Mouse (Mus musculus) intestine, postnatal 0 days (tissue): ENCODE measurements around the gene Aldh1l2. TPM values are rescaled to one million over a fixed set of nuclear protein-coding genes. Genes with fewer than 3 reads are reported as not detected.
A peak's percentile ranks its signal among the peaks of the same experiment; 100 is the strongest.

Source experiments
- ATAC-seq: fragments of 200-750 bp; cut with Nextera tagmentation; 2 replicates; pipeline ENCODE4 v1.8.0; 2017; ENCODE audit warnings: mild to moderate bottlenecking, moderate TSS enrichment, moderate library complexity
- H3K27ac ChIP-seq: fragments of 300-500 bp; sonication (generic); 2 replicates; pipeline ENCODE4 v1.5.1; 2014; ENCODE audit warnings: mild to moderate bottlenecking, low read depth, low read length, moderate library complexity
- H3K27me3 ChIP-seq: fragments of 300-500 bp; sonication (generic); replicated peaks from 2 replicates; pipeline ENCODE4 v1.6.1; 2014; ENCODE audit warnings: low read length, mixed read lengths; ENCODE audit not compliant: control insufficient read depth, insufficient read depth
- H3K36me3 ChIP-seq: fragments of 300-500 bp; sonication (generic); 2 replicates; pipeline ENCODE4 v1.6.1; 2014; ENCODE audit warnings: mild to moderate bottlenecking, moderate library complexity; ENCODE audit not compliant: control insufficient read depth, insufficient read depth
- H3K4me1 ChIP-seq: fragments of 300-500 bp; sonication (generic); replicated peaks from 2 replicates; pipeline ENCODE4 v1.6.1; 2014; ENCODE audit warnings: antibody characterized with exemption, low read length, mixed read lengths; ENCODE audit not compliant: control insufficient read depth, insufficient read depth
- H3K4me2 ChIP-seq: fragments of 300-500 bp; sonication (generic); replicated peaks from 2 replicates; pipeline ENCODE4 v1.6.1; 2014; ENCODE audit warnings: low read depth, mild to moderate bottlenecking, moderate library complexity
- H3K4me3 ChIP-seq: fragments of 300-500 bp; sonication (generic); 2 replicates; pipeline ENCODE4 v1.5.1; 2014; ENCODE audit warnings: low read depth, low read length
- H3K9ac ChIP-seq: fragments of 300-500 bp; sonication (generic); 2 replicates; pipeline ENCODE4 v1.6.1; 2014; ENCODE audit warnings: mild to moderate bottlenecking, low read depth, low read length
- H3K9me3 ChIP-seq: fragments of 300-500 bp; sonication (generic); 2 replicates; pipeline ENCODE4 v1.6.1; 2016; ENCODE audit warnings: mixed run types; ENCODE audit not compliant: control insufficient read depth
- CTCF ChIP-seq: sonication (generic); IDR thresholded peaks from 2 replicates; pipeline ENCODE4 v1.5.1; 2016; ENCODE audit warnings: low read depth, mild to moderate bottlenecking, control low read depth, antibody characterized with exemption, moderate library complexity
- WGBS: fragments of 180-500 bp; shearing (Covaris S2); extraction: QIAGEN DNeasy Blood & Tissue Kit; methylation state at CpG from one replicate; pipeline ENCODE4 v1.1.7; 2014; 5-methylcytosine and 5-hydroxymethylcytosine counted together
- polyA plus RNA-seq: library from polyadenylated mRNA; unstranded; fragments of >200 nt; fragmentation: Nextera tagmentation; extraction: Ambion mirVana; gene quantifications from 2 replicates; pipeline ENCODE4 v1.2.1, GENCODE M21; 2015

Gene Aldh1l2
- polyA plus RNA-seq: 0.59 and 0.60 TPM in 2 replicates

DNA sequence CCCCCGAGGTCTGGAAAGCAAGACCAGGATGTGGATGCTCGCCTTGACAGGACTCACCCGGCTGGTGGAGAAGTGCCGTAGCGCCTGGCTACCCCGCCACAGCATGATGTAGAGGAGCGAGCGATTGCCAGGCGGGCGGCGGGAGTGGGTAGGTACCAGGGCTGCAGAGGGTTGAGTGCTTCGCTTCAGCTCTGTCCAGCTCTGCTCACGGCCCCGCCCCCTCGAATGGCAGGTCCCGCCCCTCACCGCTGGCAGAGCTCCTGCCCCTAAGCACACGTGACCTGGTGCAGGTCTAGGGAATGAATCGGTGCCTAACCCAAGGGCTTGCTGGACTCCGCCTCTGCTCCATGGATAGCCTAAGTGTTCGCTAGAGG lies at the start of gene Aldh1l2:
Gene Aldh1l2, minus strand, starts transcription at position 231 of the 374 bp plus-strand sequence.
- Histone ChIP-seq H3K4me2 (peak within 1 kb of the TSS; percentile 93), H3K36me3 (no peaks in the 10 kb centered on the region), H3K9me3 (no peaks in the 10 kb centered on the region), H3K9ac (peak within 1 kb of the TSS; percentile 22; the same call in 1 of the 2 replicates), H3K4me3 (peak within 1 kb of the TSS; percentile 46), H3K27ac (no peak within 1 kb of the TSS), H3K27me3 (no peaks in the 10 kb centered on the region), H3K4me1 (0 out of 2 replicates have a peak, but pooled peaks cover 4% of the 10 kb centered on the region)
- peak; percentile 92 for ATAC-seq
- WGBS: under 1% methylated on average over 21 of the region's 21 CpGs
- TF ChIP-seq CTCF: no peak

DNA sequence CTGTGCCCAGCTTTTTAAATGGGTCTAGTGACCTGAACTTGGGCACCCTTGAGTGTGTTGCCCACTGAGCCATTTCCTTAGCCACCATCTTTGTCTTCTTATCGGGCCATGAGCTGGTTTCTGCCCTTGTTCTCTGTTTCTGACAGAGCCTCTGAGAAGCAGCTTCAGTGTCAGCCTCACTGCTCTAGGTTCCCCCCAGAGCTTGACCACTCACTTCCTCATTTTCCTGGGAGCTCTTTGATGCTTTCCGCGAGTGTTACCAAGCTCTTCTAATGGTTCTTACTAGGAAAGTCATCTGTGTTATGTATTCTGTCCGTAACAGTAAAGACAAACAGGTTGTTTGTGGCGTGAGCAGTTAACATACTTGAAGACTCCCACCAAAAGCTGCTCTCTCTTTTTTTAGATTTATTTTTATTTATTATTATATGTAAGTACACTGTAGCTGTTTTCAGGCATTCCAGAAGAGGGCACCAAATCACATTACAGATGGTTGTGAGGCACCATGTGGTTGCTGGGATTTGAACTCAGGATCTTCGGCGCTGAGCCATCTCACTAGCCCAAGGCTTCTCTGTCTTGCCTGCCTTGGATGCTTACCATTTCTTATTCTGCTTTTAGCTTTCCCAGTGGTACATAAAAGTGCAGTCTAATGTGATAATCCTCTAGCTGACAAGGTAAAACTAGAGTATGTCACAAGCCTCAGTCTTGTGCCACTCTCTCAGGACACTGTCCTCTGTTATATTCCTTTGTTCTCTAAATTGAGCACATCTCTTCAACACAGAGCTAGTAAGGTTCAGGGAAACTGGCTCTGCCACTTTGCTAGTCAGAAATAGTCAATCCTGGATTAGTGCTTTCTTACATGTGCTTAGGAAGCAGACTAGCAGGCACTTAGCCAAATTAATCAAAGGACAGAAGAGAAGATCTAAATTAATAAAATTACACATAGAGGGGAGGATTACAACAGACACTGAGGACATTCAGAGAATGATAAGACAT lies 31.8 kb upstream of the Aldh1l2 start:
- 97% methylated on average over 7 of the region's 7 CpGs for WGBS
- Histone ChIP-seq H3K27me3 (no peaks in the 10 kb centered on the region), H3K9me3 (no peaks in the 10 kb centered on the region), H3K4me1 (no peaks in the 10 kb centered on the region), H3K27ac (no peak overlapping the region), H3K4me3 (no peak overlapping the region), H3K4me2 (no peak overlapping the region), H3K36me3 (peaks cover 63% of the 10 kb centered on the region), H3K9ac (no peak overlapping the region)
- no peak for ATAC-seq
- peak; percentile 29; the same call in 1 of the 2 replicates for TF ChIP-seq CTCF

DNA sequence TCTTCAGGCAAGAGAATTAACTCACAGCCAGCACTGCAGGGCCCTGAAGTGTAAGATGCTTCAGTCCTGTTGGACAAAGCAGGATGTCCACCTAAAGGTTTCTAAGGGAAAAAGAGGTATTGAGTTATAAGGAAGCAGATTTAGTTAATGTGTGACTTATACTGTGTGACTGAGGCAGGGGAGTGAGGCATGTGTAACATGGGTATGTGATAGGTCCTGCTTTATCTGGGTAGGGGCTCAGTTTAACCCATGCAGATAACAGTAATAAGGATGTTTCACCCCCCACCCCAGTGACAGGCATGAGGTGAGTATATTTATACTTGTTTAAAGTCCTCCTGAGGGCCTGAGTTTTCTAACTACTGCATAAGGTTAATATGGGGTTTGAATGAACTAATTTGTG lies 29.1 kb upstream of the Aldh1l2 start:
- Histone ChIP-seq H3K4me2 (no peak overlapping the region), H3K4me3 (no peak overlapping the region), H3K27ac (no peak overlapping the region), H3K36me3 (peaks cover 65% of the 10 kb centered on the region), H3K27me3 (no peaks in the 10 kb centered on the region), H3K9me3 (no peaks in the 10 kb centered on the region), H3K4me1 (no peaks in the 10 kb centered on the region), H3K9ac (no peak overlapping the region)
- no peak for TF ChIP-seq CTCF
- no peak for ATAC-seq

GRCm38 (mm10) chr10:83545341-83545740 lies 11.4 kb upstream of the Aldh1l2 start:
- TF ChIP-seq CTCF: no peak
- Histone ChIP-seq H3K9me3 (no peaks in the 10 kb centered on the region), H3K4me2 (peak overlapping the region; percentile 74), H3K27ac (no peak overlapping the region), H3K9ac (no peak overlapping the region), H3K4me1 (peaks cover 3% of the 10 kb centered on the region), H3K27me3 (no peaks in the 10 kb centered on the region), H3K36me3 (peaks cover 9% of the 10 kb centered on the region; the same call in 1 of the 2 replicates), H3K4me3 (no peak overlapping the region)
- ATAC-seq: no peak
- WGBS: 56% methylated on average over 3 of the region's 3 CpGs

DNA sequence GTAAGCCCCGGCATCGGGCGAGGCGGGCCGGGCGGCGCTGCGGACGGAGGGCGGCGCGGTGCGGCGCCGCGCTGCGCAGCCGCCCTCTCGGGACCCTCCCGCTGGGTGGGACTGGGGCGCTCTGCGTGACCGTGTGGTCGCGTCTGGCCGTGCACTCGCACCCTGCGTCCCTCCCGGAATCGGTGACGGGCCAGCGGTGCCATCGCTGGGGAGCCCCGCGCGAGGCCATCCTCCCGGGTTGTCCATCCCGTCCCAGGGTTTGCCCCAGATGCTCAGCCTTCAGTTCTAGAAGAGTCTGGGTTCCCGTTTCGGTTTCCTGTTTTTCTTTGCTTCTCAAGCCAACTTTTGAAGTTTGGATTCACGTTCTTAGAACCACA lies 10.2 kb upstream of the Aldh1l2 start:
- peak; percentile 30 for TF ChIP-seq CTCF
- Histone ChIP-seq H3K4me2 (peak overlapping the region; percentile 74), H3K27me3 (no peaks in the 10 kb centered on the region), H3K27ac (peak overlapping the region; percentile 92), H3K9ac (peak overlapping the region; percentile 74), H3K9me3 (no peaks in the 10 kb centered on the region), H3K36me3 (no peaks in the 10 kb centered on the region; the same call in 1 of the 2 replicates), H3K4me1 (peaks cover 3% of the 10 kb centered on the region), H3K4me3 (peak overlapping the region; percentile 89)
- under 1% methylated on average over 41 of the region's 41 CpGs for WGBS
- ATAC-seq: peak; percentile 76

GRCm38 (mm10) chr10:83543439-83544102 lies 9.6 kb upstream of the Aldh1l2 start, which contains the start of gene Washc4:
Washc4 (plus strand) TSS chr10:83543752.
- Histone ChIP-seq H3K9ac (peak within 1 kb of the TSS; percentile 74), H3K4me2 (peak within 1 kb of the TSS; percentile 74), H3K36me3 (no peaks in the 10 kb centered on the region; the same call in 1 of the 2 replicates), H3K9me3 (no peaks in the 10 kb centered on the region), H3K27ac (peak within 1 kb of the TSS; percentile 92), H3K4me3 (peak within 1 kb of the TSS; percentile 89), H3K27me3 (no peaks in the 10 kb centered on the region), H3K4me1 (peaks cover 3% of the 10 kb centered on the region)
- ATAC-seq: peak; percentile 99
- 2% methylated on average over 49 of the region's 49 CpGs for WGBS
- no peak for TF ChIP-seq CTCF
